Mouse (Mus musculus) forebrain, embryonic 15.5 days (tissue): Measurements from ENCODE around the gene Taar3. TPM values are rescaled to one million over a fixed set of nuclear protein-coding genes. Genes with fewer than 3 reads are reported as not detected.

Experiments
- ATAC-seq: fragments of 200-750 bp; cut with Nextera tagmentation; replicated peaks from 2 replicates; pipeline ENCODE4 v1.8.0; 2017; ENCODE audit warnings: mild to moderate bottlenecking, moderate TSS enrichment, moderate library complexity
- H3K27ac ChIP-seq: fragments of 300-500 bp; sonication (generic); replicated peaks from 2 replicates; pipeline ENCODE4 v1.5.1; 2015; ENCODE audit warnings: mild to moderate bottlenecking, inconsistent platforms
- H3K27me3 ChIP-seq: fragments of 300-500 bp; sonication (generic); 2 replicates; pipeline ENCODE4 v1.6.1; 2015; ENCODE audit warnings: inconsistent platforms
- H3K36me3 ChIP-seq: fragments of 300-500 bp; sonication (generic); 2 replicates; pipeline ENCODE4 v1.6.1; 2015; ENCODE audit warnings: mild to moderate bottlenecking, inconsistent platforms
- H3K4me1 ChIP-seq: fragments of 300-500 bp; sonication (generic); 2 replicates; pipeline ENCODE4 v1.6.1; 2015; ENCODE audit warnings: inconsistent platforms
- H3K4me2 ChIP-seq: fragments of 300-500 bp; sonication (generic); replicated peaks from 2 replicates; pipeline ENCODE4 v1.6.1; 2015; ENCODE audit warnings: mild to moderate bottlenecking, inconsistent platforms
- H3K4me3 ChIP-seq: fragments of 300-500 bp; sonication (generic); 2 replicates; pipeline ENCODE4 v1.5.1; 2015; ENCODE audit warnings: mild to moderate bottlenecking, inconsistent platforms
- H3K9ac ChIP-seq: fragments of 300-500 bp; sonication (generic); replicated peaks from 2 replicates; pipeline ENCODE4 v1.6.1; 2015; ENCODE audit warnings: mild to moderate bottlenecking, inconsistent platforms
- H3K9me3 ChIP-seq: fragments of 300-500 bp; sonication (generic); 2 replicates; pipeline ENCODE4 v1.6.1; 2016; ENCODE audit warnings: inconsistent platforms
- WGBS: fragments of 180-500 bp; shearing (Covaris S2); methylation state at CpG from one replicate; pipeline ENCODE4 v1.1.7; 2015; ENCODE audit warnings: mixed read lengths; 5-methylcytosine and 5-hydroxymethylcytosine counted together
- polyA plus RNA-seq: library from polyadenylated mRNA; unstranded; fragments of >200 nt; fragmentation: Nextera tagmentation; extraction: Ambion mirVana; gene quantifications from 2 replicates; pipeline ENCODE4 v1.2.1, GENCODE M21; 2015

Taar3 gene
- polyA plus RNA-seq, result not detected in 2 replicates

- Histone ChIP-seq H3K4me2 (no peak within 1 kb of the TSS), H3K36me3 (no peaks in the 10 kb centered on the region), H3K9ac (no peak within 1 kb of the TSS), H3K9me3 (no peaks in the 10 kb centered on the region), H3K4me1 (no peaks in the 10 kb centered on the region), H3K4me3 (no peak within 1 kb of the TSS), H3K27ac (no peak within 1 kb of the TSS), H3K27me3 (no peaks in the 10 kb centered on the region)
- WGBS, result 91% methylated on average over 16 of the region's 16 CpGs
- no peak for ATAC-seq
Observed at GRCm38 (mm10) chr10:23949508-23950005, at the start of gene Taar3. Taar3 (plus strand) TSS chr10:23949558.

GRCm38 (mm10) chr10:23901119-23901518 is 48.2 kb upstream of the Taar3 start:
- Histone ChIP-seq H3K4me2 (no peak overlapping the region), H3K9me3 (no peaks in the 10 kb centered on the region), H3K36me3 (no peaks in the 10 kb centered on the region), H3K27me3 (no peaks in the 10 kb centered on the region), H3K9ac (no peak overlapping the region), H3K4me3 (no peak overlapping the region), H3K4me1 (no peaks in the 10 kb centered on the region), H3K27ac (no peak overlapping the region)
- ATAC-seq, result peak; percentile 69
- WGBS, result 10% methylated on average over 3 of the region's 3 CpGs

GRCm38 (mm10) chr10:23905661-23906060 is 43.7 kb upstream of the Taar3 start:
- Histone ChIP-seq H3K27ac (no peak overlapping the region), H3K27me3 (no peaks in the 10 kb centered on the region), H3K36me3 (no peaks in the 10 kb centered on the region), H3K9ac (no peak overlapping the region), H3K4me3 (no peak overlapping the region), H3K4me2 (no peak overlapping the region), H3K4me1 (no peaks in the 10 kb centered on the region), H3K9me3 (no peaks in the 10 kb centered on the region)
- ATAC-seq, result no peak
- WGBS, result 80% methylated on average over 1 of the region's 1 CpGs

GRCm38 (mm10) chr10:23920056-23920455 is 29.3 kb upstream of the Taar3 start, which contains the start of gene Taar1:
Taar1 (plus strand) TSS chr10:23920356.
- ATAC-seq, result no peak
- H3K27me3 ChIP-seq, result no peaks in the 10 kb centered on the region
- H3K9ac ChIP-seq, result no peak within 1 kb of the TSS
- H3K36me3 ChIP-seq, result no peaks in the 10 kb centered on the region
- no peaks in the 10 kb centered on the region for H3K9me3 ChIP-seq
- H3K4me1 ChIP-seq, result no peaks in the 10 kb centered on the region
- no peak within 1 kb of the TSS for H3K4me3 ChIP-seq
- no peak within 1 kb of the TSS for H3K27ac ChIP-seq
- H3K4me2 ChIP-seq, result no peak within 1 kb of the TSS
- WGBS, result 91% methylated on average over 4 of the region's 4 CpGs

- Histone ChIP-seq H3K4me2 (no peak overlapping the region), H3K4me1 (no peaks in the 10 kb centered on the region), H3K4me3 (no peak overlapping the region), H3K9me3 (no peaks in the 10 kb centered on the region), H3K27me3 (no peaks in the 10 kb centered on the region), H3K27ac (no peak overlapping the region), H3K9ac (no peak overlapping the region), H3K36me3 (no peaks in the 10 kb centered on the region)
- ATAC-seq, result no peak
- 72% methylated on average over 3 of the region's 3 CpGs for WGBS
Observed at GRCm38 (mm10) chr10:23922468-23922867, 26.9 kb upstream of the Taar3 start.

- H3K27ac ChIP-seq, result no peak overlapping the region
- H3K27me3 ChIP-seq, result no peaks in the 10 kb centered on the region
- no peak overlapping the region for H3K4me2 ChIP-seq
- 83% methylated on average over 2 of the region's 2 CpGs for WGBS
- H3K4me1 ChIP-seq, result no peaks in the 10 kb centered on the region
- no peak overlapping the region for H3K4me3 ChIP-seq
- no peak for ATAC-seq
- H3K36me3 ChIP-seq, result no peaks in the 10 kb centered on the region
- H3K9me3 ChIP-seq, result no peaks in the 10 kb centered on the region
- no peak overlapping the region for H3K9ac ChIP-seq
Observed at GRCm38 (mm10) chr10:23923941-23924340, 25.4 kb upstream of the Taar3 start.

- Histone ChIP-seq H3K27ac (no peak overlapping the region), H3K9ac (no peak overlapping the region), H3K27me3 (no peaks in the 10 kb centered on the region), H3K9me3 (no peaks in the 10 kb centered on the region), H3K4me1 (no peaks in the 10 kb centered on the region), H3K4me2 (no peak overlapping the region), H3K36me3 (no peaks in the 10 kb centered on the region), H3K4me3 (no peak overlapping the region)
- ATAC-seq, result no peak
- 40% methylated on average over 4 of the region's 4 CpGs for WGBS
Observed at GRCm38 (mm10) chr10:23937613-23938012, 11.7 kb upstream of the Taar3 start.

GRCm38 (mm10) chr10:23938312-23938711 is 11.0 kb upstream of the Taar3 start, which contains the start of gene Taar2:
Taar2 (plus strand) TSS chr10:23938572.
- no peaks in the 10 kb centered on the region for H3K9me3 ChIP-seq
- WGBS, result 48% methylated on average over 6 of the region's 6 CpGs
- no peak for ATAC-seq
- H3K4me1 ChIP-seq, result no peaks in the 10 kb centered on the region
- no peak within 1 kb of the TSS for H3K4me3 ChIP-seq
- no peak within 1 kb of the TSS for H3K4me2 ChIP-seq
- no peak within 1 kb of the TSS for H3K9ac ChIP-seq
- H3K27me3 ChIP-seq, result no peaks in the 10 kb centered on the region
- no peaks in the 10 kb centered on the region for H3K36me3 ChIP-seq
- no peak within 1 kb of the TSS for H3K27ac ChIP-seq

GRCm38 (mm10) chr10:23942465-23942864 is 6.9 kb upstream of the Taar3 start:
- Histone ChIP-seq H3K4me1 (no peaks in the 10 kb centered on the region), H3K36me3 (no peaks in the 10 kb centered on the region), H3K4me3 (no peak overlapping the region), H3K27ac (no peak overlapping the region), H3K4me2 (no peak overlapping the region), H3K27me3 (no peaks in the 10 kb centered on the region), H3K9ac (no peak overlapping the region), H3K9me3 (no peaks in the 10 kb centered on the region)
- 85% methylated on average over 5 of the region's 5 CpGs for WGBS
- ATAC-seq, result no peak

- Histone ChIP-seq H3K4me3 (no peak overlapping the region), H3K4me2 (no peak overlapping the region), H3K36me3 (no peaks in the 10 kb centered on the region), H3K27me3 (no peaks in the 10 kb centered on the region), H3K9me3 (no peaks in the 10 kb centered on the region), H3K27ac (no peak overlapping the region), H3K4me1 (no peaks in the 10 kb centered on the region), H3K9ac (no peak overlapping the region)
- no peak for ATAC-seq
- 48% methylated on average over 7 of the region's 7 CpGs for WGBS
Observed at GRCm38 (mm10) chr10:23948026-23948425, 1.3 kb upstream of the Taar3 start.

- ATAC-seq, result no peak
- Histone ChIP-seq H3K9me3 (no peaks in the 10 kb centered on the region), H3K27me3 (no peaks in the 10 kb centered on the region), H3K36me3 (no peaks in the 10 kb centered on the region), H3K4me3 (no peak overlapping the region), H3K9ac (no peak overlapping the region), H3K27ac (no peak overlapping the region), H3K4me2 (no peak overlapping the region), H3K4me1 (no peaks in the 10 kb centered on the region)
- 86% methylated on average over 6 of the region's 6 CpGs for WGBS
Observed at GRCm38 (mm10) chr10:23951714-23952113, 2.4 kb downstream of the Taar3 start.

GRCm38 (mm10) chr10:23959071-23959470 is 9.7 kb downstream of the Taar3 start:
- H3K4me1 ChIP-seq, result 0 out of 2 replicates have a peak, but pooled peaks cover 5% of the 10 kb centered on the region
- no peaks in the 10 kb centered on the region for H3K36me3 ChIP-seq
- H3K4me3 ChIP-seq, result no peak overlapping the region
- WGBS, result 73% methylated on average over 3 of the region's 3 CpGs
- no peaks in the 10 kb centered on the region for H3K9me3 ChIP-seq
- no peaks in the 10 kb centered on the region for H3K27me3 ChIP-seq
- no peak for ATAC-seq
- no peak overlapping the region for H3K9ac ChIP-seq
- H3K27ac ChIP-seq, result no peak overlapping the region
- no peak overlapping the region for H3K4me2 ChIP-seq

- 96% methylated on average over 13 of the region's 13 CpGs for WGBS
- H3K36me3 ChIP-seq, result no peaks in the 10 kb centered on the region
- no peak within 1 kb of the TSS for H3K27ac ChIP-seq
- H3K4me2 ChIP-seq, result no peak within 1 kb of the TSS
- H3K9ac ChIP-seq, result no peak within 1 kb of the TSS
- H3K4me3 ChIP-seq, result no peak within 1 kb of the TSS
- H3K27me3 ChIP-seq, result no peaks in the 10 kb centered on the region
- no peaks in the 10 kb centered on the region for H3K9me3 ChIP-seq
- no peak for ATAC-seq
- H3K4me1 ChIP-seq, result 0 out of 2 replicates have a peak, but pooled peaks cover 5% of the 10 kb centered on the region
Observed at GRCm38 (mm10) chr10:23960444-23960915, 11.1 kb downstream of the Taar3 start, which contains the start of gene Taar4. Taar4 (plus strand) TSS chr10:23960494.
